Mouse (Mus musculus) brown adipose tissue, adult 24 weeks (tissue): ENCODE data around the gene Mrtfb. TPM values are rescaled to one million over a fixed set of nuclear protein-coding genes. Genes with fewer than 3 reads are reported as not detected.
A peak's percentile ranks its signal among the peaks of the same experiment; 100 is the strongest.

Experiments
- H3K27ac ChIP-seq: fragments of 200-500 bp; replicated peaks from 2 replicates; pipeline ENCODE4 v1.5.1; 2012; ENCODE audit warnings: low read depth, mild to moderate bottlenecking, low read length
- H3K4me1 ChIP-seq: fragments of 200-500 bp; 2 replicates; pipeline ENCODE4 v1.6.1; 2012; ENCODE audit warnings: low read length, mixed read lengths; ENCODE audit not compliant: control insufficient read depth, insufficient read depth, insufficient read length
- H3K4me3 ChIP-seq: fragments of 200-500 bp; 2 replicates; pipeline ENCODE4 v1.5.1; 2012; ENCODE audit warnings: low read depth, mild to moderate bottlenecking, low read length, moderate library complexity; ENCODE audit not compliant: insufficient read depth
- polyA plus RNA-seq: library from polyadenylated mRNA; stranded (reverse); fragments of >200 nt; gene quantifications from 2 replicates; pipeline ENCODE4 v1.2.4, GENCODE M21; 2012; ENCODE audit not compliant: missing spikeins, insufficient read depth, insufficient read length

Gene Mrtfb
- polyA plus RNA-seq, 1 experiment: 7.1 TPM

- no peak overlapping the region for H3K4me3 ChIP-seq
- peaks cover 3% of the 10 kb centered on the region; the same call in 1 of the 2 replicates for H3K4me1 ChIP-seq
- no peak overlapping the region for H3K27ac ChIP-seq
These were observed 189.2 kb downstream of the Mrtfb start for GRCm38 (mm10) chr16:13445461-13445860.

GRCm38 (mm10) chr16:13446488-13446887, 190.2 kb downstream of the Mrtfb start:
- Histone ChIP-seq H3K4me1 (peaks cover 3% of the 10 kb centered on the region; the same call in 1 of the 2 replicates), H3K27ac (peak overlapping the region; percentile 41; the same call in 1 of the 2 replicates), H3K4me3 (peak overlapping the region; percentile 60)

- Histone ChIP-seq H3K4me1 (peaks cover 3% of the 10 kb centered on the region; the same call in 1 of the 2 replicates), H3K27ac (peak overlapping the region; percentile 41; the same call in 1 of the 2 replicates), H3K4me3 (peak overlapping the region; percentile 60)
These were observed 190.6 kb downstream of the Mrtfb start for GRCm38 (mm10) chr16:13446971-13447283.

DNA sequence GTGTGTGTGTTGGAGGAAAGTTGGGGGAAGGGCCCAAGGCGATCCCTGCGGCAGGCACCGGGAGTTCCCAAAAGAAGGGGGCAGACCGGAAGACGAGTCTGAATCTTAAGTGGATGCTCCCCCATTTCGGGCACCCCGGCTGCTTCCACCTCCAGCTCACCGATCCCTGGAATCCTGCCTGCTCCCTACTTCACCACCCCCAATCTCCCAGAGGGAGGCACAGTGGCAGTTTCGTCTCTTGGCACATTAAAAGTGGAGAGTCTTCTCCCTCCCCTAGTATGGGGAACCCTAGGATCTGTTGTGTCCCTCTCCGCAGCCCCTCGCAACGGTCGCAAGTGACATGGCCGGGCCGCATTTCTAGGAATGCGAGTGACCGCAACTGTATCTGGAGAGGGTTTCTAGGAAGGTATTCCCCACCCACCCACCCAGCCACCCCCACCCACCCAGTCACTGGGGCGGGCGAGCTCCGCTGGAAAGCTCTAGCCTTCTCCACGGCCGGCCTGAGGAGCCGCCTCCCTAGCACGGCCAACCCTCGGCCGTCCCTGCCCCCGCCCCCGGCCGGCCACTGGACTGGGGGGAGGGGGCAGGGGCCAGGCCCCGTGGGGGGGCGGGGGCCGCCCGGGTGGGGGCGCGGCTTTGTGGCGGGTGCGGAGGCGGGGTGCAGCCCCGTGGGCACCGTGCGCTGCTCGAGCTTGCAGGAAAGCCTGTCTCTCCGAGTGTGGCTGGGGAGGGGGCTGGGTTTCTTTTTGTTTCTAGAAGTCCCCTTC, 191.2 kb downstream of the Mrtfb start:
- Histone ChIP-seq H3K4me1 (peaks cover 3% of the 10 kb centered on the region; the same call in 1 of the 2 replicates), H3K4me3 (peak overlapping the region; percentile 96), H3K27ac (peak overlapping the region; percentile 99)

- H3K4me3 ChIP-seq: peak overlapping the region; percentile 96
- H3K4me1 ChIP-seq: peaks cover 4% of the 10 kb centered on the region; the same call in 1 of the 2 replicates
- H3K27ac ChIP-seq: peak overlapping the region; percentile 99
These were observed 191.9 kb downstream of the Mrtfb start for GRCm38 (mm10) chr16:13448051-13448705.

GRCm38 (mm10) chr16:13448706-13449090, 192.4 kb downstream of the Mrtfb start:
- H3K27ac ChIP-seq: peak overlapping the region; percentile 99
- peaks cover 7% of the 10 kb centered on the region for H3K4me1 ChIP-seq
- H3K4me3 ChIP-seq: peak overlapping the region; percentile 96

DNA sequence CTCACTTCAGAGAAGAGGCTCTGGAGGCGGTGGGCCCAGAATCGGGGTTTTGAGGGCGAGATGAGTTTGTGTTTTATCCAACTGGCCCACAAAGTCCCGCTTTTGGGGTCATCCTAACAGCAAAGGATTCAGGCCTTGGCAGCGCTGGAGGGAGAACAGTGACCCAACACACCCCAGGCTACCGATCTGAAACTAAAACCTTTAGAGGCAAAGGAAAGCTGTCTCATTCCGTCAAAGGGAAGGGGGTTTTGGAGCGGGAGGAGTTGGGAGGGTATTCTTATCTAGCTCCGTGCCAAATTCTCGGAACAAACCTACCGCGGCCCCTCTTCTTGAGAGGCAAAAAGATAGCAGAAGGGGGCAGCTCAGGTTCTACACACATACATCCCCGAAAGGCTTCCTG, 193.2 kb downstream of the Mrtfb start:
- peaks cover 10% of the 10 kb centered on the region for H3K4me1 ChIP-seq
- peak overlapping the region; percentile 96 for H3K4me3 ChIP-seq
- H3K27ac ChIP-seq: peak overlapping the region; percentile 99

- peak overlapping the region; percentile 96 for H3K4me3 ChIP-seq
- peaks cover 10% of the 10 kb centered on the region for H3K4me1 ChIP-seq
- peak overlapping the region; percentile 99 for H3K27ac ChIP-seq
These were observed 194.6 kb downstream of the Mrtfb start for GRCm38 (mm10) chr16:13450831-13451230.

- Histone ChIP-seq H3K4me3 (no peak overlapping the region), H3K27ac (peak overlapping the region; percentile 99), H3K4me1 (peaks cover 11% of the 10 kb centered on the region)
These were observed 195.7 kb downstream of the Mrtfb start for GRCm38 (mm10) chr16:13451991-13452390.

DNA sequence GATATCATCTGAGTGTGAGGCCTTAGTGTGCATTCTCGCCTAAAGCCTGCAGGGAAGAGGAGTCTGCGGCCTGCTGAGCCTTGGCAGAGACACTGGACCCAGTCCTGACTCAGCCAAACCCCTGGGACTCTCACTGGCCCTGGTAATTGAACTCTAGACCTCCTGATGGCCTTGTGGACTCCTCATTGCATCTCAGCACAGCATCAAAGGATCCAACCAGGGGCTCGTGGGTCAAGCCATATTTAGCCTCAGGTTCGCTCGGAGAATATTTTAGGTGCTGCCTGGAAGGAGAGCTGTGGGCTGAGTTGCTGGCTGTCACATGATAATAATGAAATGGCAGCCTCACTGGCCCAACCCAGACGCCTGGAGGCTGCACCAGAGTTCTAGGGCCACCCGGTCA, 196.4 kb downstream of the Mrtfb start:
- H3K4me3 ChIP-seq: no peak overlapping the region
- H3K27ac ChIP-seq: peak overlapping the region; percentile 99

DNA sequence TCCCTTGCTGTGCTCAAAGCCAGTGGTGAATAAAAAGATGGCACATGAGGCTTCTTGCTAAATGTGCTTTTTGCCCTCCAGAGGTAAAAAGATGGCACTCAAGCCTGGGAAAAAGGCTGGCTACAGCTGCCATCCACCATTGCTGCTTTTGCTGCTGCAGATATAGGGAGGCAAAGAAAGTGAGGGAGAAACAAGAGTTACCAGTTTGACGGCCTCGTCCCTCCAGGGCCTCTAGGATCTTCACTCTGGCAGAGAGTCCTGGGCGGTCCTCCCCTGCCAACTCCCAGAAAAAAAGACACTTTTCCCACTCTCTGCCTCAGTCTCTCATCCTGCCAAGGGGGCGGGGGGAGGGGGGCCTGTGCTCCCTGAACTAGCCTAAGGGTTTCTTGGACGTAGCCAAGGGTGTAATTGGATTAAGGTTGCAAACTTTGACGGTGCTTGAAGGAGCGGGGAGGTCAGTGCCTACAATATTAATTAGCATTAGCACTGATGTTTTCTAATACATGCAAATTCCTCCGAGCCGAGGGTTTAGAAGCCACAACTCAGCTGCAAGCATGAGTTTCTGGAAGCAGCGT, 197.8 kb downstream of the Mrtfb start:
- Histone ChIP-seq H3K4me3 (no peak overlapping the region), H3K4me1 (peaks cover 11% of the 10 kb centered on the region), H3K27ac (peak overlapping the region; percentile 78)

More for the DNA sequence above, 196.4 kb downstream of the Mrtfb start:
- H3K4me1 ChIP-seq: peaks cover 11% of the 10 kb centered on the region

DNA sequence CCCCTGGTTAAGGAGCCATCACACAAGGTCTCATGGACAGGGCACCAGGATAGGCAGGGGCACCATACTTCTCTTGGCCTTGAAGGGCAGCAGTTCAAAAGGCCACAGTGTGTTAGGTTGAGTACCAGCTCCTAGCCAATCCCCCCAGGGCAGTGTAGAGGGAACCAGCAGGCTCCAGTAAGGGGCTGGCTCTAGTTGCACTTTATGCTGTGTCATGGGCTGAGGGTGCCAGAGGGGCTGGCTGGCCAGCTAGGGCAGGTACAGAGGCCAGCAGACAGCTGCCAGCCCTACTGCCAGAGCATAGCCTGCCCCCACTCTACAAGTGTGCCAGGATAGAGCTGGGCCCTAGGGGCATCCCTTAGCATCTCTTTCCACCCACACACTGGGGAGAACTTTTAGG, 199.3 kb downstream of the Mrtfb start:
- Histone ChIP-seq H3K4me3 (no peak overlapping the region), H3K27ac (peak overlapping the region; percentile 100), H3K4me1 (peaks cover 11% of the 10 kb centered on the region)

DNA sequence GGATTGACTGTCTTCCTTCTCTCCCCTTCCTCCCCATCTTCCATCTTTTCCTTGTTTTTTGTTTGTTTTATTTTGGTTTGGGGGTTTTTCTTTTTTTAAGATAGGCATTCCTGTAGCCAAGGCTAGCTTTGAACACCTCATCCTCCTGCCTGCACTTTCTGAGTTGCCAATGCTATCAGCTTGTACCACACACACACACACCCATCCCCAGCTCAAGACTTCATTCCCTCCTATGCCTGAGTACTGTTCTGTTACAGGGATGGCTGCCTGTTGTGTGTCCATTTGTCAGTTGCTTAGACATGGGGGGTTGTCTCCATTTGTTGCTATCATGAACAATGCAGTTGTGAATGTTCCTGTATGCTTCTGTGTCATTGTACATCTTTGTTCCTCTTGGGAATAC, 202.3 kb downstream of the Mrtfb start:
- no peak overlapping the region for H3K4me3 ChIP-seq
- H3K4me1 ChIP-seq: peaks cover 7% of the 10 kb centered on the region
- 0 out of 2 replicates have a peak overlapping the region, but pooled peaks have one; percentile 2 for H3K27ac ChIP-seq

- peaks cover 5% of the 10 kb centered on the region for H3K4me1 ChIP-seq
- no peak overlapping the region for H3K4me3 ChIP-seq
- peak overlapping the region; percentile 51 for H3K27ac ChIP-seq
These were observed 203.8 kb downstream of the Mrtfb start for GRCm38 (mm10) chr16:13460071-13460470.

DNA sequence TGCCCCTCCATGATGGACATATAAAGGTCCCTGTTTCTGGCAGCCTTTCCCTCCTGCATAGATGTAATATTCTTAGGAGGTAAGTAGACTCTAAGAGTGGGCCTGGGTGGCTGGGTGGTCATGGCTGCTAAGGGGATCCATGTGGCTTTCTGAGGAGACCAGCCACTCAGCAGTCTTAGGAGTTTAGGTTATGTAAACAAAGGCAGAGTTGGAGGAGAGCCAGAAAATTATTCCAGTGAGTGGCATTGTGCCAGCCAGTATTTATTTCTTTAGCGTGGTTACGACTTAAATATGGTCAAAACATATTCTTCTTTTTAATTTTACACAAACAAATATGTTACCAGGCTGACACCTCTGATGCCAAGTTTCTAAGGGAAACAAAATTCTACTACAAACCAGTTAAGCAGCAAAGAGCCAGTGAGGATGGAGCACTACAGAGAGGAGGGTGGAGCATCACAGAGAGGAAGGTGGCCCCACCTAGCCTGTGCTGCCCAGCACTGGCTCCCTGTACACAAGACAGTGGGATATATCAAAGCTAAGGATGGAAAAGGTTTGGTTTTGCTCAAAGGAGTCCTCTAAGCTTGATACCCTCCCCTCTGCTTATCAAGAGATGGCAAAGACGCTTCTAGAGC, 204.6 kb downstream of the Mrtfb start:
- Histone ChIP-seq H3K4me3 (no peak overlapping the region), H3K27ac (peak overlapping the region; percentile 51)

More for the DNA sequence above, 204.6 kb downstream of the Mrtfb start:
- peaks cover 5% of the 10 kb centered on the region for H3K4me1 ChIP-seq
